Mouse (Mus musculus) spleen, adult 2 months (tissue): Measurements from ENCODE around the gene Nqo1.

Source experiments
- CTCF ChIP-seq: fragments of 200-500 bp; IDR thresholded peaks from 2 replicates; pipeline ENCODE4 v1.5.1; 2011; ENCODE audit warnings: mild to moderate bottlenecking, inconsistent platforms; ENCODE audit not compliant: insufficient read depth, insufficient read length, insufficient replicate concordance; ENCODE audit errors: extremely low read depth
- POLR2A ChIP-seq: fragments of 200-500 bp; IDR thresholded peaks from 2 replicates; pipeline ENCODE4 v1.6.1; 2011; ENCODE audit warnings: low read depth, low read length, inconsistent platforms

DNA sequence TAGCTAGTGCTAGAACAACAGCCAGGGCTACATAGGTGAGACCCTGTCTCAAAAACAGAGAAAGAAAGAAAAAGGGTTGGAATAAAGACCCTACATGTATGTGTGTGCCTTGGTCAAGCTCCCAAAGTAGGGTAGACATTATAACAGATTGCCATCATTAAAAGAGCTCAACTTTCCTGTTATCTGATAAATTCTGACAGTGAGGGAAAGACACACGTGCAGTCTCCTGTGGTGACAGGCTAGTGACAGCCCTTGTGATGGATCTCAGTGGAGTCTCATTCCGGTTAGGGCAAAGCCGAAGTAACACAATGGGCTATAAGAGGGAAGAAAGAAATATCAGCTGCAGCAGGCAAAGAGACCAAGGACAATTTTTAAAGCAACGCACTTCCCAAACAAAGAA is 1.1 kb upstream of the Nqo1 start:
- TF ChIP-seq CTCF (no peak), POLR2A (no peak)
